Mouse (Mus musculus) megakaryocyte, embryonic 14.5 days (primary cell): ENCODE data around the gene Jund. TPM values are rescaled to one million over a fixed set of nuclear protein-coding genes. Genes with fewer than 3 reads are reported as not detected.
A peak's percentile ranks its signal among the peaks of the same experiment; 100 is the strongest.

Source experiments
- H3K27me3 ChIP-seq: replicated peaks from 2 replicates; pipeline ENCODE3; 2012; ENCODE audit warnings: inconsistent platforms
- H3K36me3 ChIP-seq: replicated peaks from 2 replicates; pipeline ENCODE3; 2012; ENCODE audit warnings: low read length, inconsistent platforms, mixed read lengths
- H3K4me1 ChIP-seq: 2 replicates; pipeline ENCODE4 v1.6.1; 2012; ENCODE audit warnings: inconsistent platforms
- H3K4me3 ChIP-seq: replicated peaks from 2 replicates; pipeline ENCODE3; 2012; ENCODE audit warnings: moderate library complexity, mild to moderate bottlenecking, inconsistent platforms
- H3K9me3 ChIP-seq: 2 replicates; pipeline ENCODE4 v1.6.1; 2012; ENCODE audit warnings: inconsistent platforms
- FLI1 ChIP-seq: IDR thresholded peaks from 2 replicates; pipeline ENCODE4 v1.6.1; 2012; ENCODE audit warnings: low read length, inconsistent platforms, mixed read lengths
- GATA1 ChIP-seq: IDR thresholded peaks from 3 replicates; pipeline ENCODE4 v1.6.1; 2012; ENCODE audit warnings: mixed read lengths, low read length, inconsistent platforms, borderline replicate concordance
- polyA plus RNA-seq: library from polyadenylated mRNA; stranded (reverse); fragments of >175 nt; gene quantifications from 2 replicates; pipeline ENCODE4 v1.2.3, GENCODE M21; 2012; ENCODE audit warnings: low replicate concordance; ENCODE audit not compliant: insufficient read depth

The Jund gene
- polyA plus RNA-seq, 1 experiment = 972 TPM

DNA sequence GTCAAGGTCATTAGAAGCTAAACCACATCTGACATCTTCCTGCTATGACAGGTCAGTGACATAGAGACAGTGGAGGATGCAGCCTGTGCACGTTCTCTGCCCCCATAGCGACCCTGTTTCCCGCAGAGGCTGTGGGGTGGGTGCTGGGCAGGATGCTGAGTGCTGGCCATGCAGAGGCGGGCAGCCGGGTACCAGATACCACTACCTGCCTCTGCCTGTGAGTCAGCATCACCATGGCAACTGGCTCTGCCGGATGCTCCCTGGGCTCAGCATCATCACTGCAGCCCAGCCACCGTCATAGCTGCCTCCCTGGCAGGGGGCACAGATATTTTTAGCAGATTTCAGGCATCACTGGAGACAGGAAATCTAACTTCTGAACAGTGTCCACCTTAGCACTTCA, 14.5 kb upstream of the Jund start:
- no peak overlapping the region for H3K4me3 ChIP-seq
- H3K9me3 ChIP-seq = no peaks in the 10 kb centered on the region
- H3K4me1 ChIP-seq = peaks cover 67% of the 10 kb centered on the region
- peaks cover 14% of the 10 kb centered on the region for H3K36me3 ChIP-seq
- peaks cover 15% of the 10 kb centered on the region for H3K27me3 ChIP-seq
- TF ChIP-seq GATA1 = no peak
- TF ChIP-seq FLI1 = no peak

DNA sequence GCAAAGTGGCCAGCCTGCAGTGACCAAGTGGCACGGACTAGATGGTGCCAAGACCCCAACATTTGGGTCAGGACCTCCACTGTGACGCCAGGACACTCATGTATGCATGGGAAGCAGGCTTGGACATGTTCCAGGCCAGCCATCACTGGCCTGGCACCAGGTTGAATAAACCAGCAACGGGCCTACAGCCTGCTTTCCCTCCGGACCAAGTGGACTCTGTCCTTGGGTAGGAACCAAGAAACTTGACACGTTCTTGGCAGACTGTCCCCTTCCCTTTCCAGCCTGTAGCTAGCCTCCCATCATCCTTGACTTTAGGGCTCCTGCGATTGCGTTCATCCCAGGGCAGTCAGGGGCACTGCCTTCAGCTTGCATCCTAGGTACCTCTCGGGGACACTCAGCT, 11.2 kb upstream of the Jund start:
- TF ChIP-seq FLI1 (no peak), GATA1 (no peak)
- H3K9me3 ChIP-seq = no peaks in the 10 kb centered on the region
- H3K27me3 ChIP-seq = peaks cover 19% of the 10 kb centered on the region
- peaks cover 56% of the 10 kb centered on the region for H3K4me1 ChIP-seq
- H3K4me3 ChIP-seq = no peak overlapping the region
- H3K36me3 ChIP-seq = no peaks in the 10 kb centered on the region

DNA sequence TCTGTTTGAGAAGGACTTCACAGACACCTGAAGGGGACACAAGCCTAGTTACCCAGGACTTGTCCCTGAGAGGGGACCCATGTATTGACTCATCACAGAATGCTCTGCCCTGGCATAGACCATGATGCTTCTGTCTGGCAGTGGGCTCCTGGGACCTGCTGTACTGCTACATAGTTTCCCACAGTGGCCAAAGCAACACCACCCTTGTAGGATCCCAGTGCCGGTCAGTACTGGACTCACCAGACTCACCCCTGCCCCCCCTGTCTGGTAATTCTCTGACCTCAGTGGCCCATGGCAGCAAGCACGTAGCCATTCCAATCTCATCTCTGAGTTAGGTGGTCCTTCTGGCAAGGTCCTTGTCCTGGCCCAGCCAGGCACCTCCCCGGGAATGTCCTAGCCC, 10.6 kb upstream of the Jund start:
- TF ChIP-seq GATA1 (no peak), FLI1 (no peak)
- Histone ChIP-seq H3K4me3 (no peak overlapping the region), H3K27me3 (peaks cover 19% of the 10 kb centered on the region), H3K4me1 (peaks cover 55% of the 10 kb centered on the region), H3K36me3 (no peaks in the 10 kb centered on the region), H3K9me3 (no peaks in the 10 kb centered on the region)

DNA sequence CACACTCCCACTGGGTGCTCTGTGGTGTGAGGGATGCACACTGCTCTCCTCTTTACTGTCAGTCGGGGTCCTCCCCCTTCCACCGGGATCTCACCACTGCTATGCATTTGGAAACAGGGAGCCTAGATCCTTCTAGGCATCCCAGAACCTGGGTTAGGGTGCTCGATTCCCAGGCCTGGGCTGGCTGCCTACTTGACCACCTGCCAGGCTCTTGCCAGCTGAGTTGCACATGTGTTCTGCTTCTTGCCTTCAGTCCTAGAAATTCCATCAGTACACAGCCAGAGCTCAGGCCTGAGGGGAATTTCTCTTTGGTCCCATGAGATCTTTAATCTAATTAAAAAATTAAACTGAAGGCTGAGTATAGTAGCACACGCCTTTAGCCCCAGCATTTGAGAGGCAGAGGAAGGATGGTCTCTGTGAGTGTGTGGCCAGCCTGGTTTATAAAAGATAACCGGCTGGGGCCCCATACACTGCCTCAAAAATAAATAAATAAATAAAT, 8.8 kb upstream of the Jund start:
- TF ChIP-seq GATA1 (no peak), FLI1 (no peak)
- Histone ChIP-seq H3K36me3 (no peaks in the 10 kb centered on the region), H3K4me1 (peaks cover 57% of the 10 kb centered on the region), H3K9me3 (no peaks in the 10 kb centered on the region), H3K4me3 (no peak overlapping the region), H3K27me3 (peaks cover 15% of the 10 kb centered on the region)

DNA sequence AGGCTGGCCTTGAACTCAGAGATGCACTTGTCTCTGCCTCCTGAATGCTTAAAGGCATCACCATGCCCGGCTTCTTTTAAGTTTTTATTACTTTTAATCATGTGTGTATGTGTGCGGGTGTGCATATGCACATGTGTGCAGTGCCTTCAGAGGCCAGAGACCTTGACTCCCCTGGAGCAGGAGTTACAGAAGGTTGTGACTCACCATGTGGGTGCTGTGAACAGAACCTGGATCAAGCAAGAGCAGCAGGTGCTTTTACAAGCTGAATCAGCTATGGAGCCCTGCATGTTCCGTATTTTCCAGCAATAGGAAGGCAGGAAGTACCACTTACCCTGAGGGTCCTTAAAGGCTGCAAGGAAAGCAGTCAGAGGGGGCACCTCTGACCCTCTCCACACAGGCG, 7.5 kb upstream of the Jund start:
- Histone ChIP-seq H3K27me3 (peaks cover 10% of the 10 kb centered on the region), H3K4me1 (peaks cover 58% of the 10 kb centered on the region)

DNA sequence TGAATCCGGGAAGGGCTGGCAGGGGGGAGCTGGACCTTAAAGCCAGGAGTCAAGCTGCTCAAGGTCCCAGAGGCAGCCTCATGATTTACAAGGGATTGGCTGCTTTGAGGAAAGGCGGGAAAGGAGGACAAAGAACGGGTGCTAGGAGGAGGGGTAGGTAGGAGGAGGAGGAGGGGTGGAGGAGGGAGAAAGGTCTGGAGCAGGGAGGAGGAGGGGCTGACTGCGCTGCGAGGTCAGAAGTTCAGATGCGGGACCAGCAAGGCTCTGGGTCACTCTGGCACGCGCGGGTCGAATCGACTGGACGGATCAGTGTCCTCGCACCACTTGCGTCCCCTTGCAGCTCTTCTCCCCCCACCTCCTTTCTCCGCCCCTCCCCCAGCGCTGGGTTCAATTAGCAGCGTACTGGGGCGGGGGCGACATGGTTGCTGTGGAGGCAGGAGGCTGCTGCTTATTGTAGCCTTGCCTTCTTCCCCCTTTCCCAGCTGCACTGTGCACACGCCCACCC, 7.0 kb upstream of the Jund start:
- TF ChIP-seq FLI1 (no peak), GATA1 (no peak)
- Histone ChIP-seq H3K27me3 (peaks cover 7% of the 10 kb centered on the region), H3K9me3 (no peaks in the 10 kb centered on the region), H3K4me3 (no peak overlapping the region), H3K4me1 (peaks cover 58% of the 10 kb centered on the region), H3K36me3 (no peaks in the 10 kb centered on the region)

More for the DNA sequence above, 7.5 kb upstream of the Jund start:
- no peak for TF ChIP-seq GATA1
- no peak for TF ChIP-seq FLI1
- H3K4me3 ChIP-seq = no peak overlapping the region
- no peaks in the 10 kb centered on the region for H3K36me3 ChIP-seq
- H3K9me3 ChIP-seq = no peaks in the 10 kb centered on the region

DNA sequence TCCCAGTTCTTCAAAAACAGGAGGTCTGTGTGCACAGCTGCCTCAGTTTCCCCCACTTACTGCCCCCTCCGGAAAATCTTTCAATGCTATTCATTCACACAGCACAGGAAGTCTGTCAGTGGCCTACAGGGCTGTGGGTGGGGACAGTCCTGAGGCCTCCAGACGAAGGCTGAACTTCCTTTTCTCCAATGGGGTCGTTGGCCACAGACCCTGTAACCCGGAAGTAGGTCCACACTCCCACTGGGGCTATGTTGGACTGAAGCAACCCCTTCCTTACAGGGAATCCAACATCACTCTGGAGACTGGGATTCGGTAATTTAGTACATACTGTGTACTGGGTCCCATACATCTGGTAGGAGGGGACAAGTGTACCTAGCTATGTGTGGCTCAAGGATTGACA, 5.1 kb upstream of the Jund start:
- H3K4me1 ChIP-seq = peaks cover 66% of the 10 kb centered on the region
- no peak for TF ChIP-seq GATA1
- TF ChIP-seq FLI1 = no peak
- H3K4me3 ChIP-seq = peak overlapping the region; percentile 47

DNA sequence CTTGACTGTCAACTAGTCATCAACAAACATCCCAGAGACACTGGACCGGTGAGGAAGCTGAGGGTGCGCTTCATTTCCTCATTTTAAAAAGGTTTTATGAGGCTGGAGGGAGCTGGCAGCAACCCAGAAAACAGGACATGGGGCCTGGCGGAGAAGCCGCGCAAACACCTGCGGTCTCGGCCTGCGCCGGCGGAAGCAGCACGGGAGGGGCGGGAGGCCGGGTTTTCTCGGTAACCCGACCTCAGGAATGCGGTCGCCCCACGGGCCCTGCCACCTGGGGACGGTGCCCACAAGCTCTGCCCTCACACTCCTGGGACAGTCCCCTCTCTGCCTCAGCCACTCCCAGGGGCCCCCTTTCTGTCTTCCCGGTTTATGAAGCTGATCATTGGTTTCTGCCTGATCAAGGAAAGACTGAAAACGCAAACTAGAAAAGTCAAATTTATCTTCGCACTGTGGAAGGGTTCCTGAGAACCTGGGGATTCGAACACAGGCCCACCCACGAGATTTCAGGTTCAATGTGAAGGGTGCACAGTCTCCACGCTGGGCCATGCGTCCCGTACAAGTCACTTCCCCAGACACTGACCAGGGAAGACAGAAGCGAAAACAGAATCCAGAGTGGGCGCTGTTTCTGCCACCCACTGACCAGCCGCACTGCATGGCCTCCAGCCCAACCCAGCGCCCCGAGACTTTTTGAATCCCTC, 3.3 kb upstream of the Jund start:
- peak overlapping the region; percentile 88 for H3K4me3 ChIP-seq
- TF ChIP-seq GATA1 = no peak
- no peak for TF ChIP-seq FLI1
- no peaks in the 10 kb centered on the region for H3K27me3 ChIP-seq
- no peaks in the 10 kb centered on the region for H3K9me3 ChIP-seq
- H3K36me3 ChIP-seq = no peaks in the 10 kb centered on the region
- peaks cover 61% of the 10 kb centered on the region for H3K4me1 ChIP-seq

More for the DNA sequence above, 5.1 kb upstream of the Jund start:
- H3K9me3 ChIP-seq = no peaks in the 10 kb centered on the region
- H3K27me3 ChIP-seq = peaks cover 3% of the 10 kb centered on the region
- H3K36me3 ChIP-seq = no peaks in the 10 kb centered on the region

DNA sequence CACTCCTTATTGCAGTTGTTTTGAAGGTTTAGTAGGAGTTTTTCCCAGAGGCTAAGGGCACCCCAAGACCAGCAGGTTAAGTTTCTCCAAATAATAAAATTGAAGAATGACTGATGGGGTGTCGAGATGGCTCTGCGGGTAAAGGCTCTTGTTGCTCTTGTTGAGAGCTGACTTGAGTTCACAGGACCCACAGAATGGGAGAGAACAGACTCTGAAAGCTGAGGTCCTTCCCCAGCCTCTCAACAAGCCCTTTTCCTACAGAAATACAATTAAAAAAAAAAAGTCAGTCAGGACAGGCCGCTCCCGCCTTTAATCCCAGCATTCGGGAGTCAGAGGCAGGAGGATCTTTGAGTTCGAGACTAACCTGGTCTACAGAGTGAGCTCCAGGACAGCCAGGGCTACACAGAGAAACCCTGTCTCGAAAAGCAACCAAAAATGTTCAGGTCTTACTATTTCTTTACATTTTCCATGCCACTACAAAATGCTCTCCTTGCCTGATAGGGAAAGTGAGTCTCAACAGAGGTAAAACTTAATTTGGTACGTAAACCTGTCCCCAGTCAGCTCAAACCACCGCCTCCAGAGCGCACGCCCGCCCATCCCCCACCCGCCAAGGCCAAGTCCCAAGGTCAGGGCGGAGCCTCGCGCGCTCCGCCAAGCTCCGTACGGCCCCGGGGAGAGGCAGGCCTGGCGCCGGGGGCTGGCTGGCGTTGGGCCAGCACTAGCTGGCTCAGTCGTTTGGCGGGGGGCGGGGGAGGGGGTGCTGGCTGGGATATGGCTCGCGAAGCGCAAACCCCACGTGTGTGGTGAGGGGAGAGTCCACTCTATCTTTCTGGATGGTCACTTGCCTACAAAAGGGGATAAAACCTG, 2.5 kb upstream of the Jund start:
- H3K27me3 ChIP-seq = no peaks in the 10 kb centered on the region
- TF ChIP-seq FLI1 (no peak), GATA1 (no peak)
- H3K9me3 ChIP-seq = no peaks in the 10 kb centered on the region
- peak overlapping the region; percentile 88 for H3K4me3 ChIP-seq
- peaks cover 4% of the 10 kb centered on the region for H3K36me3 ChIP-seq
- H3K4me1 ChIP-seq = peaks cover 69% of the 10 kb centered on the region

DNA sequence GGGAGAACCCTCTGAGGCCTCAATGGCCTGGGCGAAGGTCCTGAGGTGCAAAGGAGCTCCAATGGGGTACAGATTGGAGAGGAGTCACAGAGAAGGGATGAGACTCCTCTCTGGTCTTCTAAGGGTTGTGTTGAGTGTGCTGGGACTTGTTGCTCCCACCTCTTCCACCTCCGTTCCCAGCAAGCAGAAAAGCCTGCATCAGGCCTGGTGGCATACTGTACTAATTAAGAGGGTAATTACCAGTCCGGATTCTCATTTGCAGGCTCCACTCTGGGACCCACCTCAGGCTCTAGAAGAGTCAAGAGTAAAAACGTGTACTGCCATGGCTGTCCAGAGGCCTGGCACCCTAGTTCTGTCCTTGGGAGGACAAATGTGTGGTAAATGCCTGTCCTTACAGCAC, 1.8 kb upstream of the Jund start:
- Histone ChIP-seq H3K4me3 (peak overlapping the region; percentile 88), H3K9me3 (no peaks in the 10 kb centered on the region), H3K4me1 (peaks cover 67% of the 10 kb centered on the region), H3K36me3 (peaks cover 7% of the 10 kb centered on the region), H3K27me3 (no peaks in the 10 kb centered on the region)
- TF ChIP-seq GATA1 (no peak), FLI1 (no peak)
